ENCODE assay signal across 31 mouse cellular contexts in genomic region chr17:14930697-14931096, GRCm38 (mm10). TPM values are rescaled to one million over a fixed set of nuclear protein-coding genes. Genes with fewer than 3 reads are reported as not detected.
DNase-seq lines count a peak whose midpoint lies in the region; ATAC-seq lines count a peak whose summit lies in the region.
"Had no signal": no experiment of that assay in that cellular context is flagged by ENCODE, and none has a peak within 500 bp of the region (broad histone marks: within the 10 kb centered on the region; RNA-seq: fewer than 3 reads in every experiment).

No protein-coding gene starts in this region.

- peak; percentile 94 to 97 for ATAC-seq in hematopoietic stem cell, adult 5-6 weeks (replicated peaks in 1 of 2; ENCODE audit: insufficient read depth in 1 of 2, low FRiP score in 2 of 2, low TSS enrichment in 1 of 2, low read depth in 1 of 2, poor library complexity in 2 of 2, severe bottlenecking in 2 of 2)
- ATAC-seq: forebrain, embryonic 14.5 days; forebrain, postnatal 0 days; intestine, postnatal 0 days had no signal

- DNase-seq in heart, adult 11 months = peak; percentile 29
- no peak for DNase-seq in heart, adult 18-20 months
- no peak for DNase-seq in layer of hippocampus, adult 8-10 months (ENCODE audit: low spot score in 2 of 2)
- DNase-seq in right cerebral cortex, postnatal 25 days = no peak
- no peak for DNase-seq in adrenal gland, adult 2 months
- DNase-seq in heart, postnatal 36 days = no peak
- DNase-seq: adrenal gland, adult 8-10 months; adrenal gland, postnatal 25 days; B cell, adult 2 months; cerebellum, adult 18-20 months; cerebellum, adult 9-10 months; cerebellum, postnatal 14 days; forebrain, postnatal 0 days; gastrocnemius, adult 2 months; gastrocnemius, postnatal 25 days; heart, adult 2 months; heart, postnatal 14 days had no signal

- intact Hi-C loops in heart, postnatal 36 days (cut with DNase I) = no loop called here

- peaks cover 1% of the 10 kb centered on the region for H3K27me3 ChIP-seq in megakaryocyte, embryonic 14.5 days (replicated peaks)
- H3K27me3 ChIP-seq: CH12.LX; embryonic facial prominence, embryonic 12.5 days; embryonic facial prominence, embryonic 15.5 days; heart, embryonic 13.5 days had no signal

- H3K36me3 ChIP-seq in megakaryocyte, embryonic 14.5 days (replicated peaks; ENCODE audit: low read length) = no peaks in the 10 kb centered on the region
- H3K36me3 ChIP-seq: embryonic facial prominence, embryonic 12.5 days; embryonic facial prominence, embryonic 15.5 days; G1E; heart, embryonic 10.5 days; heart, embryonic 13.5 days; hindbrain, embryonic 10.5 days had no signal

- H3K9me3 ChIP-seq in megakaryocyte, embryonic 14.5 days = peaks cover 15% of the 10 kb centered on the region
- H3K9me3 ChIP-seq: embryonic facial prominence, embryonic 12.5 days; embryonic facial prominence, embryonic 15.5 days; G1E; heart, embryonic 10.5 days; heart, embryonic 13.5 days; hindbrain, embryonic 10.5 days had no signal

- peak overlapping the region; percentile 59 for H3K4me3 ChIP-seq in megakaryocyte, embryonic 14.5 days (replicated peaks)
- H3K4me3 ChIP-seq: embryonic facial prominence, embryonic 12.5 days; embryonic facial prominence, embryonic 15.5 days; gastrocnemius, adult 2 months; heart, adult 2 months; heart, embryonic 10.5 days; heart, embryonic 13.5 days; hindbrain, embryonic 10.5 days had no signal

- H3K4me1 ChIP-seq in megakaryocyte, embryonic 14.5 days = peaks cover 12% of the 10 kb centered on the region
- H3K4me1 ChIP-seq: embryonic facial prominence, embryonic 12.5 days; embryonic facial prominence, embryonic 15.5 days; heart, embryonic 10.5 days; hindbrain, embryonic 10.5 days had no signal

RNA-seq across cellular contexts. Expression of gene Wdr27, which starts 12.3 kb away (rescaled TPM):
- 1 to 10 TPM; 1.6 to 2.4 TPM for total RNA-seq in heart, adult 18-20 months (2021)
- total RNA-seq in hematopoietic stem cell, adult 5-6 weeks (2017) = not detected in 2 replicates
- polyA plus RNA-seq in megakaryocyte, embryonic 14.5 days (2012; ENCODE audit: insufficient read depth, low replicate concordance) = 8.6 and 15.6 TPM in 2 replicates
- 1 to 10 TPM; 3.7 to 7.1 (median 5.4) TPM for total RNA-seq in layer of hippocampus, adult 8-10 months (2022)
- total RNA-seq in adrenal gland, adult 2 months (2021) = 1 to 10 TPM; 3.3 to 6.3 TPM
- 10.9 and 21.1 TPM in 2 replicates for polyA plus RNA-seq in adrenal gland, adult 2 months (2012; rRNA removed)
- 1 to 10 TPM in 1 of 2 experiments, under 1 TPM in 1; 0.35 to 1.1 TPM for total RNA-seq in heart, postnatal 36 days (2021)

RNA-seq across cellular contexts. Expression of gene 1600012H06Rik, which starts 12.3 kb away (rescaled TPM):
- total RNA-seq in heart, adult 18-20 months (2021) = 10 to 100 TPM; 12.3 to 12.4 TPM
- total RNA-seq in hematopoietic stem cell, adult 5-6 weeks (2017) = 7.7 and 10.9 TPM in 2 replicates
- 2.3 and 3.1 TPM in 2 replicates for polyA plus RNA-seq in megakaryocyte, embryonic 14.5 days (2012; ENCODE audit: insufficient read depth, low replicate concordance)
- total RNA-seq in layer of hippocampus, adult 8-10 months (2022) = 10 to 100 TPM; 11.8 to 17.8 (median 15.4) TPM
- total RNA-seq in adrenal gland, adult 2 months (2021) = 10 to 100 TPM; 27.6 to 33.1 TPM
- 13.2 and 23.8 TPM in 2 replicates for polyA plus RNA-seq in adrenal gland, adult 2 months (2012; rRNA removed)
- 10 to 100 TPM; 11.9 to 14.7 TPM for total RNA-seq in heart, postnatal 36 days (2021)

RNA-seq across cellular contexts. Expression of gene Phf10, which starts 30.4 kb away (rescaled TPM):
- 10 to 100 TPM; 42.5 to 46.4 TPM for total RNA-seq in heart, adult 18-20 months (2021)
- 60.8 and 74.1 TPM in 2 replicates for total RNA-seq in hematopoietic stem cell, adult 5-6 weeks (2017)
- polyA plus RNA-seq in megakaryocyte, embryonic 14.5 days (2012; ENCODE audit: insufficient read depth, low replicate concordance) = 8.6 and 36.4 TPM in 2 replicates
- 10 to 100 TPM; 51.9 to 58.2 (median 55.7) TPM for total RNA-seq in layer of hippocampus, adult 8-10 months (2022)
- 10 to 100 TPM; 45.2 to 59.4 TPM for total RNA-seq in adrenal gland, adult 2 months (2021)
- polyA plus RNA-seq in adrenal gland, adult 2 months (2012; rRNA removed) = 4.8 and 6.8 TPM in 2 replicates
- 10 to 100 TPM; 50.9 to 51.3 TPM for total RNA-seq in heart, postnatal 36 days (2021)

RNA-seq across cellular contexts. Expression of gene 9030025P20Rik, which starts 47.6 kb away (rescaled TPM):
- 1 to 10 TPM; 2.0 to 2.5 TPM for total RNA-seq in heart, adult 18-20 months (2021)
- 7.4 and 11.8 TPM in 2 replicates for total RNA-seq in hematopoietic stem cell, adult 5-6 weeks (2017)
- 1.2 and 2.3 TPM in 2 replicates for polyA plus RNA-seq in megakaryocyte, embryonic 14.5 days (2012; ENCODE audit: insufficient read depth, low replicate concordance)
- total RNA-seq in layer of hippocampus, adult 8-10 months (2022) = 10 to 100 TPM in 2 of 4 experiments, 1 to 10 TPM in 2; 9.0 to 17.7 (median 12.4) TPM
- total RNA-seq in adrenal gland, adult 2 months (2021) = 1 to 10 TPM; 4.4 to 6.6 TPM
- polyA plus RNA-seq in adrenal gland, adult 2 months (2012; rRNA removed) = 4.0 and 6.3 TPM in 2 replicates
- total RNA-seq in heart, postnatal 36 days (2021) = 1 to 10 TPM; 1.3 to 1.8 TPM

RNA-seq across cellular contexts. Expression of gene Gm3417, which starts 47.9 kb away (rescaled TPM):
- not detected for total RNA-seq in heart, adult 18-20 months (2021)
- total RNA-seq in hematopoietic stem cell, adult 5-6 weeks (2017) = not detected in 2 replicates
- polyA plus RNA-seq in megakaryocyte, embryonic 14.5 days (2012; ENCODE audit: insufficient read depth, low replicate concordance) = not detected in 2 replicates
- 1 to 10 TPM in 1 of 4 experiments, not detected in 3; 1.7 TPM for total RNA-seq in layer of hippocampus, adult 8-10 months (2022)
- not detected for total RNA-seq in adrenal gland, adult 2 months (2021)
- polyA plus RNA-seq in adrenal gland, adult 2 months (2012; rRNA removed) = 2.5 TPM in 1 of 2 replicates, not detected in the other
- not detected for total RNA-seq in heart, postnatal 36 days (2021)
- total RNA-seq: adrenal gland, adult 8-10 months; adrenal gland, postnatal 25 days; forebrain, postnatal 0 days; gastrocnemius, adult 2 months; gastrocnemius, postnatal 25 days; heart, adult 2 months; heart, postnatal 14 days had no signal
- polyA plus RNA-seq: brain, embryonic 14.5 days; embryonic facial prominence, embryonic 12.5 days; frontal cortex, adult 2 months; heart, adult 2 months; hindbrain, embryonic 10.5 days; intestine, embryonic 14.5 days had no signal
